Mouse (Mus musculus): Measurements from ENCODE around the gene Gpr18. TPM values are rescaled to one million over a fixed set of nuclear protein-coding genes. Genes with fewer than 3 reads are reported as not detected.

The Gpr18 gene
- polyA plus RNA-seq (2014; fragmentation: Nextera tagmentation; extraction: Ambion mirVana): 0.40 TPM in 1 of 2 replicates, not detected in the other

DNA sequence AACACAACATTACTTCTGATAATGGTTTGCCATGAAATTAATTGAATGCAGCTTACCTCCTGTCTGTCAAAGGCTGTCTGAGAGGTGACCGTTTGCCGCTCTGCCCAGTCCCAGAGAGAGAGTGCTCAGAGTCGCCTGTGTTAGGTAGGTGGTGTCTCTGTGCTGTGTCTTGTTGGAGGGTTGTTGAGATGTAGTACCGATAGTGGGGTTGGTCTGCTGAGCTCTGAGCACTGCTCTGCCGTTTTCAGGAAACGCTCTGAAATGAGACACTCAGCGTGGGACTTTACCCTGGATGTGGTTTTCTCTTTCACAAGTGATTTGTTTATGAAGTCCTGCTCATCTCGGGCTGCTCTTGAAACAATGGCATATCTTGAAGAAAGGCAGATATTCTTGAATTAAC, at the start of gene Gpr18:
Gene Gpr18 (minus strand): TSS at position 161 of the 400 bp plus-strand sequence.
- 87% methylated on average over 8 of the region's 8 CpGs for WGBS
- no peak for ATAC-seq (ENCODE audit: low FRiP score)
- H3K9ac ChIP-seq: no peak within 1 kb of the TSS
- no peak within 1 kb of the TSS for H3K4me3 ChIP-seq (replicated peaks; ENCODE audit: low read length)
- no peaks in the 10 kb centered on the region for H3K27me3 ChIP-seq (ENCODE audit: control insufficient read depth, insufficient read depth, low read length)
- H3K4me2 ChIP-seq (replicated peaks): no peak within 1 kb of the TSS
- no peak for DNase-seq (ENCODE audit: low spot score)
- H3K36me3 ChIP-seq (replicated peaks; ENCODE audit: control insufficient read depth, insufficient read depth): peaks cover 36% of the 10 kb centered on the region
- H3K9me3 ChIP-seq (ENCODE audit: control insufficient read depth, low read length): no peaks in the 10 kb centered on the region
- H3K4me1 ChIP-seq (replicated peaks; ENCODE audit: control insufficient read depth, insufficient read depth, low read length): no peaks in the 10 kb centered on the region
- no peak within 1 kb of the TSS for H3K27ac ChIP-seq

DNA sequence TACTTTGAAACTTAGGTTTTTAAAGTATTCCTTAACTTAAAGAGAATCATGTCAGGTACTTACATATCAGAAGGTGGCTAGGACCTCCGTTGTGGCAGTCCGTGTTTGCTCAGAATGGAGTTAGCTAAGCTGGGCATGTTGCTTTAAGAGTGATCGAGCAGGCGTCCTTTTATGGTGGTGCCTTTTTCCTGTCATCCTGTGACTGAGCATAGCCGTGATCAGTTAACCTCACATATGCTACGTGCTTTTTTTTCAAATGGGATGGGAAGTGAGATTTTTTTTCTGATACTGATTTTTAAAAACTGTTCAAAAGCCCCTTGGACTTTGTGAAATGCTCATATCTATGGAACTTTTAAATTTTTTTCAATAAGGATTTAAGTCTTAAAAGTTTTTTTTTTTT, 49.4 kb upstream of the Gpr18 start, which contains the start of gene Gpr183:
Gene Gpr183 (minus strand): TSS at position 206 of the 400 bp plus-strand sequence.
- 69% methylated on average over 6 of the region's 6 CpGs for WGBS
- no peaks in the 10 kb centered on the region for H3K36me3 ChIP-seq (replicated peaks; ENCODE audit: control insufficient read depth, insufficient read depth)

GRCm38 (mm10) chr14:121963942-121964335, 48.4 kb upstream of the Gpr18 start:
- WGBS: 65% methylated on average over 4 of the region's 4 CpGs
- H3K9me3 ChIP-seq (ENCODE audit: control insufficient read depth, low read length): no peaks in the 10 kb centered on the region
- no peak overlapping the region for H3K4me2 ChIP-seq (replicated peaks)
- DNase-seq (ENCODE audit: low spot score) (no peak), ATAC-seq (ENCODE audit: low FRiP score) (no peak)
- no peak overlapping the region for H3K4me3 ChIP-seq (replicated peaks; ENCODE audit: low read length)
- H3K4me1 ChIP-seq (replicated peaks; ENCODE audit: control insufficient read depth, insufficient read depth, low read length): no peaks in the 10 kb centered on the region
- H3K9ac ChIP-seq: no peak overlapping the region
- no peaks in the 10 kb centered on the region for H3K36me3 ChIP-seq (replicated peaks; ENCODE audit: control insufficient read depth, insufficient read depth)
- H3K27ac ChIP-seq: no peak overlapping the region; the same call in 1 of the 2 replicates
- no peaks in the 10 kb centered on the region for H3K27me3 ChIP-seq (ENCODE audit: control insufficient read depth, insufficient read depth, low read length)

More for the DNA sequence above, 49.4 kb upstream of the Gpr18 start, which contains the start of gene Gpr183:
- Histone ChIP-seq H3K9ac (no peak within 1 kb of the TSS), H3K4me1 (replicated peaks; ENCODE audit: control insufficient read depth, insufficient read depth, low read length) (no peaks in the 10 kb centered on the region), H3K27me3 (ENCODE audit: control insufficient read depth, insufficient read depth, low read length) (no peaks in the 10 kb centered on the region), H3K4me3 (replicated peaks; ENCODE audit: low read length) (no peak within 1 kb of the TSS), H3K4me2 (replicated peaks) (no peak within 1 kb of the TSS), H3K9me3 (ENCODE audit: control insufficient read depth, low read length) (no peaks in the 10 kb centered on the region), H3K27ac (no peak within 1 kb of the TSS)
- ATAC-seq (ENCODE audit: low FRiP score) (no peak), DNase-seq (ENCODE audit: low spot score) (no peak)

DNA sequence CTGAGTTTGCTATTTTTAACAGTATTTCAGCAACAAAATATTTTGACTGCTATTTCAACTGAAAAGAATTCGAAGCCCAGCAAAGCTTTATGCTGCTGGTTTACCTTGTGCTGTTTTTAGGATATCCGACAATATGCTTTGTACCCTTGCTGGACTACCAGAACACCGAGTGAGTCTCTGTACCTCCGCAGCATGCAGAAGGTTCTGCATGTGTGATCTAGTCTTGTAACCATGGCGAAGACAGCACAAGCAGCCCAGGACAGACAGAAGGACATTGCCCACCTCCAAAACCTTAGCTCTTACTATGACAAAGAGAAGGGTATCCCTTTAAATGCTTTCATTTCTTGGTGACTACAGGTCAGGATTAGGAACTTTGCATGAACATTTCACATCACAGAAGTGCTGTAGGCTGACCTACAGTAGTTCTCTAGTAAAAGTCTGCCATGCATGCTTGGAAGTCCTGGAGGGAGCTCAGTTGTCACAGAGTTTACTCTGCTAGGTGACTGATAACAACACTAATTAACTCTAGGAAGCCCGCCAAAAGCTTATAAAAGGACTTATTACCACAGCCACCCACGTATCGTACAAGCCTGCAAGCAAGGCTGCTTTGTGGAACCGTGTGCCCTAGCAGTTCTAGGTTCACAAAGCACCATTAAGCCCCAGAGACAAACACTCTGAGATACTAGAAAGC, 47.8 kb upstream of the Gpr18 start:
- no peak overlapping the region for H3K4me2 ChIP-seq (replicated peaks)
- no peak overlapping the region; the same call in 1 of the 2 replicates for H3K27ac ChIP-seq
- no peak overlapping the region for H3K9ac ChIP-seq
- 71% methylated on average over 9 of the region's 9 CpGs for WGBS
- DNase-seq (ENCODE audit: low spot score) (peak; percentile 31), ATAC-seq (ENCODE audit: low FRiP score) (no peak)
- H3K9me3 ChIP-seq (ENCODE audit: control insufficient read depth, low read length): no peaks in the 10 kb centered on the region
- H3K4me3 ChIP-seq (replicated peaks; ENCODE audit: low read length): no peak overlapping the region
- no peaks in the 10 kb centered on the region for H3K36me3 ChIP-seq (replicated peaks; ENCODE audit: control insufficient read depth, insufficient read depth)
- H3K27me3 ChIP-seq (ENCODE audit: control insufficient read depth, insufficient read depth, low read length): no peaks in the 10 kb centered on the region
- H3K4me1 ChIP-seq (replicated peaks; ENCODE audit: control insufficient read depth, insufficient read depth, low read length): no peaks in the 10 kb centered on the region

- Histone ChIP-seq H3K4me3 (replicated peaks; ENCODE audit: low read length) (no peak overlapping the region), H3K36me3 (replicated peaks; ENCODE audit: control insufficient read depth, insufficient read depth) (no peaks in the 10 kb centered on the region), H3K9me3 (ENCODE audit: control insufficient read depth, low read length) (no peaks in the 10 kb centered on the region), H3K4me1 (replicated peaks; ENCODE audit: control insufficient read depth, insufficient read depth, low read length) (no peaks in the 10 kb centered on the region), H3K4me2 (replicated peaks) (no peak overlapping the region), H3K27ac (no peak overlapping the region), H3K9ac (no peak overlapping the region), H3K27me3 (ENCODE audit: control insufficient read depth, insufficient read depth, low read length) (no peaks in the 10 kb centered on the region)
- 76% methylated on average over 14 of the region's 14 CpGs for WGBS
- no peak for ATAC-seq (ENCODE audit: low FRiP score)
- no peak for DNase-seq (ENCODE audit: low spot score)
Measured at GRCm38 (mm10) chr14:121962128-121962890, 46.7 kb upstream of the Gpr18 start.

- H3K4me3 ChIP-seq (replicated peaks; ENCODE audit: low read length): no peak overlapping the region
- H3K36me3 ChIP-seq (replicated peaks; ENCODE audit: control insufficient read depth, insufficient read depth): no peaks in the 10 kb centered on the region
- DNase-seq (ENCODE audit: low spot score): no peak
- no peak overlapping the region for H3K9ac ChIP-seq
- H3K9me3 ChIP-seq (ENCODE audit: control insufficient read depth, low read length): no peaks in the 10 kb centered on the region
- H3K4me1 ChIP-seq (replicated peaks; ENCODE audit: control insufficient read depth, insufficient read depth, low read length): no peaks in the 10 kb centered on the region
- no peak overlapping the region for H3K4me2 ChIP-seq (replicated peaks)
- no peak for ATAC-seq (ENCODE audit: low FRiP score)
- no peaks in the 10 kb centered on the region for H3K27me3 ChIP-seq (ENCODE audit: control insufficient read depth, insufficient read depth, low read length)
- WGBS: 87% methylated on average over 12 of the region's 12 CpGs
- no peak overlapping the region for H3K27ac ChIP-seq
Measured at GRCm38 (mm10) chr14:121961496-121962127, 46.0 kb upstream of the Gpr18 start.

DNA sequence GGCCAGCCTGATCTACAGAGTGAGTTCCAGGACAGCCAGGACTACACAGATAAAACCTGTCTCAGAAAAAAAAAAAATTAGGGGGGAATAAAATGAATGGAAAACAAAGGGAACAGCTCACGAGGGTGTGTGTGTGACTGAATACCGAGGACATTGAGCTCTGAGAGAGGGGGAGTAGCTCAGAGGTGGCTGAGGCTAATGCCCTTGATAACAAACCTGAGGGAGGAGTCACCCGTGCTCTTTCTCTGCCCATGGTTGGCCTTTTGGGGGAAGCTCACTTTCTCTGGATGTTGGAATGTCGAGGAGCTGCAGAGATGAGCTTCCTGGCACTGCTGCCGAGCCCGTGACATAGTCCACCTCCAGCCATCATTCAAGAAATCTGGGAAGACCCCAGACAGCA, 45.4 kb upstream of the Gpr18 start:
- Histone ChIP-seq H3K9ac (no peak overlapping the region), H3K27me3 (ENCODE audit: control insufficient read depth, insufficient read depth, low read length) (no peaks in the 10 kb centered on the region), H3K4me1 (replicated peaks; ENCODE audit: control insufficient read depth, insufficient read depth, low read length) (no peaks in the 10 kb centered on the region), H3K27ac (no peak overlapping the region), H3K36me3 (replicated peaks; ENCODE audit: control insufficient read depth, insufficient read depth) (no peaks in the 10 kb centered on the region), H3K4me3 (replicated peaks; ENCODE audit: low read length) (no peak overlapping the region), H3K9me3 (ENCODE audit: control insufficient read depth, low read length) (no peaks in the 10 kb centered on the region), H3K4me2 (replicated peaks) (no peak overlapping the region)
- DNase-seq (ENCODE audit: low spot score) (no peak), ATAC-seq (ENCODE audit: low FRiP score) (no peak)
- 76% methylated on average over 6 of the region's 6 CpGs for WGBS

DNA sequence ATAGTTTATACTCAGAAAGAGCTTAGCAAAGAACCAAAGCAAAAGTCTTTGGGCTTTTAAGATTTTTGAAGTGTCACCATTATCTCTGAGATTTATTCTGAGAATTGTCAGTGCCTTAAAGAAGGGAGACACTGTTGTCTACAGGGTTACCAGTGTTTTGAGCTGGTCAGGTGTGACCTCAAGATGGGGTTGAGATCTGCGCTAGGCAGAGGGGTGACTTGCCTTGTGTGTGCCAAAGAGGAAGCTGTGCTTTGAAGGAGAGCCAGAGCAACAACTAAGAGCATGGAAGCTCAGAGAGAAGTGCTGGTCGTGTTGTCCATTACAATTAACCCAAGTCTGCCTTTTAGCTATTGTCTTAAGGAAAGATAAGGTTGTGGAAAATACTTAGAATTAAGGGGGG, 45.0 kb upstream of the Gpr18 start:
- Histone ChIP-seq H3K36me3 (replicated peaks; ENCODE audit: control insufficient read depth, insufficient read depth) (no peaks in the 10 kb centered on the region), H3K4me1 (replicated peaks; ENCODE audit: control insufficient read depth, insufficient read depth, low read length) (no peaks in the 10 kb centered on the region), H3K4me3 (replicated peaks; ENCODE audit: low read length) (no peak overlapping the region), H3K9ac (no peak overlapping the region), H3K27me3 (ENCODE audit: control insufficient read depth, insufficient read depth, low read length) (no peaks in the 10 kb centered on the region), H3K27ac (no peak overlapping the region), H3K9me3 (ENCODE audit: control insufficient read depth, low read length) (no peaks in the 10 kb centered on the region), H3K4me2 (replicated peaks) (no peak overlapping the region)
- DNase-seq (ENCODE audit: low spot score) (no peak), ATAC-seq (ENCODE audit: low FRiP score) (no peak)
- 83% methylated on average over 2 of the region's 2 CpGs for WGBS

DNA sequence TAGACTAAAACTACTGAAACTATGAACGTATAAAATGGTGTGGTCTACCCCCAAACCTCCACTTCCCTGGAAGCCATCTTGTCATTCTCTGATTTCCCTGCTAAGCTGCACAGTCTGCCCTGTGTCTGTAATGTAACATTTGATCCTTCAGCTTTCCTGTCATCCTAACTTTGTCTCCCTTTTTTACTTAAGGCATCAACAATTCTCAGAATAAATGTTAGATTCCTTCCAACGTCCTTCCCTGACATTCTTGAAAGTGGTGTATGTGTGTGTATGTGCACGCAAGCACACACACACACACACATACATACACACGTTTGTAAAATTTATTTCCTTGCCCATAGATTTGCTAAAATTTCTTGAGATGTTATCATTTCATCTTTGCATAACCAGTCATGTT, 44.5 kb upstream of the Gpr18 start:
- no peak for ATAC-seq (ENCODE audit: low FRiP score)
- Histone ChIP-seq H3K4me3 (replicated peaks; ENCODE audit: low read length) (no peak overlapping the region), H3K4me1 (replicated peaks; ENCODE audit: control insufficient read depth, insufficient read depth, low read length) (no peaks in the 10 kb centered on the region), H3K27me3 (ENCODE audit: control insufficient read depth, insufficient read depth, low read length) (no peaks in the 10 kb centered on the region), H3K36me3 (replicated peaks; ENCODE audit: control insufficient read depth, insufficient read depth) (no peaks in the 10 kb centered on the region), H3K9me3 (ENCODE audit: control insufficient read depth, low read length) (no peaks in the 10 kb centered on the region), H3K4me2 (replicated peaks) (no peak overlapping the region), H3K27ac (no peak overlapping the region), H3K9ac (no peak overlapping the region)
- no peak for DNase-seq (ENCODE audit: low spot score)
- WGBS: 93% methylated on average over 4 of the region's 4 CpGs
